Mouse (Mus musculus) megakaryocyte progenitor cell, adult 5-6 weeks (primary cell): ENCODE results near the gene Tead2. TPM values are rescaled to one million over a fixed set of nuclear protein-coding genes. Genes with fewer than 3 reads are reported as not detected.
"Not testable (repeated sequence)": the region's sequence is repeated elsewhere in the genome, so short reads cannot be mapped to it uniquely, and the experiment has no call there.

ENCODE experiments used
- ATAC-seq: replicated peaks from 2 replicates; pipeline ENCODE4 v1.8.0; 2016; ENCODE audit warnings: mild to moderate bottlenecking, moderate TSS enrichment, inconsistent platforms; ENCODE audit not compliant: poor library complexity
- total RNA-seq, 2 experiments: library from RNA; stranded (forward) in 1 of 2; stranded (reverse) in 1 of 2; fragments of 157-497, 149-512 nt in 1 of 2; fragments of 200-1000 nt in 1 of 2; gene quantifications; 2 replicates each; pipeline versions ENCODE4 v1.2.3 to v1.2.4; 2015 to 2017

Gene Tead2
- total RNA-seq, 2 experiments from 2014 or later: not detected

- no peak for ATAC-seq
Observed at GRCm38 (mm10) chr7:45253806-45254205, 38.3 kb downstream of the Tead2 start.

DNA sequence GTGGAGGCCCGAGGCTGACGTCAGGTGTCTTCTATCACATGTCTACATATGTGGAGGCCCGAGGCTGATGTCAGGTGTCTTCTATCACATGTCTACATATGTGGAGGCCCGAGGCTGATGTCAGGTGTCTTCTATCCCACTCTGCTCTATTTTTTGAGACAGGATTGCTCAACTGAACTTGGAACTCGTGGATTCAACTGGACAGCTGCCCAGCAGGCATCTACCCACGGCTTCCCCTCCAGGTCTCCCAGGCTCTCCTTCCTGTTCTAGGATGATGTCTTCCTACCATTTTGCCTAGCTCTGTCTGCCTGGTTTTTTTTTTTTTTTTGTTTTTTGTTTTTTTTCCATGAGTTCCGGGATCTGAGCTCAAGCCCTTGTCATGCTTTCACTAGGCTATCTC, 40.3 kb downstream of the Tead2 start:
- not testable (repeated sequence) for ATAC-seq

DNA sequence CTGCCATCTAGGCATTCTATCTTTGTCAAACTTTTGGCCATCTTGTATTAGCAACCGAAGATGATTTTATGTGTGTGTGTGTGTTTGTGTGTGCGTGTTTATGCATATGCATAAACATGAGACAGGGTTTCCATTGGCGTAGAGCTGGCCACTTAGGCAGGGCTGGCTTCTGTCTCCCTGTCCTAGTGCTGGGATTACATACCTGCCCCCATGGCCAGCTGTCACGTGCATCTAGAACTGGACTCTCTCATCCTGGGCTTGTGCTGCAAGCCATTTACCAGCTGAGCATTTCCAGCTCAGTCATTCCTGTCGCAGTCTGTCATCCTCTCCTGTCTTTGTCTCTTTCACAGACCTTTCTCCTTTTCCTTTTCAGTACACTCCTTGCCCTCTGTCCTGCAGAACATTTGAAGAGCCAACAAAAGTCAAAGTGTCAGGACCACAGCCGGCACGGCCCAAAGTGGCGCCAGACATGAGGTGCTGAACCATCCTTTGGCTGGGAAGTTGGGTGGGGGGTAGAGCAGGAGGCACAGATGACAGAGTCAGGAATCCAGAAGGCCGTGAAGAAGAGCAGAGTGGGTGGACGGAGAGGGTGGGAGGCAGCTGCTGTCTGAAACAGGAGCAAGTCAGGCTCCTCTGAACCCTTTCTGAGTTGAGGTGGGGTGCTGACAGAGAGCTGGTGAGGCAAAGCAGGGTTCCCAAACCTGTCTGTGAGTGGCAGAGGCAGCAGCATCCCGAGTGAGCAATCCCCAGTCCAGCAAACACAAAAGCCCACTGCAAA, 41.7 kb downstream of the Tead2 start:
- no peak for ATAC-seq

DNA sequence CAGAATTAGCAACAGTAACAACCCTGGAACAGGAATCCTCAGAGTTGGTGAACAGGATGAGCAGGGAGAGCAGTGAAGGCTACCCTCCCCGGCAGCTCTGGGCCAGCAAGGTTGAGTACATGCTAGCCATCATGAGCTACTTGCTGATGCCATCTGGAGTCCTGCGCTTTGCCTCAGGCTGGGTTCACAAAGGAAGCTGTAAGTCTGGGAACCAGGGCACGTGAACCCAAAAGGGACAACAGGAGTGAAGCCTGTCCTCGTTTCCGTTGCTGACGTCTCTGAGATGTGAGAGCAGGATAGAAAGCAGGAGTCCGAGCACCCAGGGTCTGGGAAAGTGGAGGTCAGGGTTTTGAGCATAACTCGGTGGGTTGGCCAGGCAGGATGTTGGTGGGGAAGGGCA, 43.7 kb downstream of the Tead2 start:
- ATAC-seq: no peak

- ATAC-seq: no peak
Observed at GRCm38 (mm10) chr7:45262266-45262665, 46.7 kb downstream of the Tead2 start.

DNA sequence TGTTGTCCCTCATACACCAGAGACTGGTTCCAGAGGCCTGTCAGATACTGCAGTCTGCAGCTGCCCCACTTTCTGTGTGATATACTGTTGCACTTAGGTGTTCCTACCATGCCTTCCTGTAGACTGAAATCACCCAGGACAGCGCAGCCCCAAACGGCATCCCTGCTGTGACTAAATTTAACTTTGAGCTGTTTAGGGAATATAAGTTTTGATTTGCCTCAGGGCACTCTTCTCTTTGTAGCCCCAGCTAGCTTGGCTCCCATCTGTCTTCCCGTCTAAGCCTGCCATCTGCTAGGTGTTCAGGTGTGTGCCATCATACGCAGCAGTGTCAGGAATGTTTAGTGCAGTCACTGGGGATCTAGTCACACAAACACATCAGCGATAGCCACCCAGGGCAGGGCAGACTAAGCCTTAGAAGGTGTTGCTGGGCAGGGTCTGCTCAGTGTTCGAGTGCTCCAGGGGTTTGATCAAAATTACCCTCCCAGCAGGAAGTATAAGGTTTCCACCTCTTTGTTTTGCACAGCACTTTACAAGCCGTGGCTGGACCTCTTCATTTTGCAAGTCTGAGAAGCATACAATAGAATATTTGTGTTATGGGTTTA, 47.6 kb downstream of the Tead2 start:
- no peak for ATAC-seq

DNA sequence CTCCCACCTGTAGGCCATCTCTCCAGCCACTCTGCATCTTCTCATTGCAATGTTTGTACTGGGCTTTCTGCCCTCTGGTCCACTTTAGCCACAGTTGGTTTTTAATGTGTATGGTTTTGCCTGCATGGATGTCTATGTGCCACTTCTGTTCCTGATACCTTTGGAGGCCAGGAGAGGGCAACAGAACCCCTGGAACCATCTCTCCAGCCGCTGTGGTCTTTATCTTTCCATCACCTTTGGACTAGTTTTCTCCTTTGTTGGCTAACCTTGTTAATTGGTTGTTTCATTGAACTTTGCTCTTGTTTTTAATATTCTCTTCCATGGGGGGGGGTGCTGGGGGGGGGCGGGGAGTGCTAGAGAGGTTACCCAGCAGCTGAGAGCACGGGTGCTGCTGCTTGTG, 48.8 kb downstream of the Tead2 start:
- ATAC-seq: no peak

- ATAC-seq: no peak
Observed at GRCm38 (mm10) chr7:45265518-45265917, 50.0 kb downstream of the Tead2 start.

DNA sequence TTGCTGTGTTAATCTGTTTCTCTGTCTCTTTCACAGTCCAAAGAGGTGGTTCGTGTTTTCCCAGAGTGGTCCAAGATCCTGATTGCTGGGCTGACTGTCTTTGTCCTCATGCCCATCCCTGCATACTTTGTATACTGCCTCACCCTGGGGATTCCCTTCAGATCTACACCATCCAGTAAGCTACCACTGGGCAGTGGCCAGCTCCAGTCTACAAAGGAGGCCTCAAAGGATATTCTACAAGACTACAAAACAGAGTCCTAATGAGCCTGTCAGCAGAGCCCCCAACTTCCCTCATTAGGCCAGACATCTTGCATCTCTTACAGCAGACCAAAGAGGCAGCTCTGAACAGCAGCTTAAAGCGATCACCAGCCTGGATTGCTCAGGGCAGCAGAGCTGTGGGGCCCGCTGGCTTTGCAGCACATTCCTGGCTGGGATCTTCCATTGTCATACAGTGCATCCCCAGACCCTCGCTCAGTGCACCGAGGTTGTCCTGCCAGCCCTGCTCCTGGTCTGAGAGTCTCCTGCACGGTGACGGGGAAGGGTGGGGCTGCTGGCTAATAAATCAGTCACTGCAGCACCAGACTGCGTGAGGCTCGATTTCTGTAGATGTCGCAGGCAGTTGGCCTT, 57.3 kb downstream of the Tead2 start:
- no peak for ATAC-seq

DNA sequence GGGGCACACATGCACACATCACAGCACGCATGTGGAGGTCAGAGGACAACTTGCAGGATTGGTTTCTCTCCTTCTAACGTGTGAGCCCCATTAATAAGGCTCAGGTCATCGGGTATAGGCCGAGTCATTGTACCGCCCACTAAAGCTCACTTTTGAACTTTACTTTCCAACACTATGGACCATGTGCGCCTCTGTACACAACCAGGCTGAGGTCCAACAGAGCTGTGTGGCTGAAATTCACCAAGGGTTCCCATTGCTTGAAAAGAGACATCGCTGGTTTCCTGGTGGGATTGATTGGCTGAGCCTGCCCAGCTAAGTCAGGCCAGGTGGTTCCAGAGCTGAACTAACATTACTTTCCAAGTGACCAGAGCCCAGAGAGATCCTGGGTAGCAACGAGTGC, 58.1 kb downstream of the Tead2 start:
- ATAC-seq: no peak

DNA sequence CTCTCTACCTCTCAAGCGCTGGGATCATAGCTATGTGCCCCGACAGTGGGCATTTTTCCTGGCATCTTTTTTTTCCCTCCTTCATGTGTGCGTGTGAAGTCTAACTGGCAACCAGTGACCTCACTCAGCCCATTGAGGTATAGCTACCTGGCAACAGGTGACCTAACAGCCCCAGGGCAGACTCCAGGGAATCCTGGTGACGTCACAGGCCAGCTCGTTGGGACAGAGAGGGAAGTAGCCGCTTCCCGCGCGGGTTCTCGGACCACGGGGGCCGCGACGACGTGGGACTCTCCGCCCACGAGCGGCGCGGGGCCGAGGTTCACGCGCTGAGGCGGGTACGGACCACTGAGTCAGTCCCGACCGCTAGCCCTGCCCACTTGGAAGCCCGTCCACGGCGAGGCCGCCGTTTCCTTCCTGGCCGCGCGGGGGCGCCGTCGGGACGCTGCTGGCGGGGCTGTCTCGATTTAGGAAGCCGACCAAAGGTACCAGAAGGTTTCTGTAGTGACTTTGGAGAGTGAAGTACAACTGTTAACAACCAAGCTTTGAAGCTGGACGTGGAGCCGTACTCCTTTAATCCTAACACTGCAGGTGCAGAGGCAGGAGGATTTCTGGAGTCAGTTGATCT, 61.7 kb downstream of the Tead2 start, which contains the start of gene Slc6a21:
TSS of gene Slc6a21 (plus strand) at position 378 of the 625 bp plus-strand sequence.
- ATAC-seq: peak; percentile 97

Other genes with a start within 250 kb of the Tead2 start
Only the 30 nearest of the 36 such genes appear.
- gene Bcl2l12, start 217.0 kb upstream of the Tead2 start, total RNA-seq (2015): 22.6 and 25.9 TPM in 2 replicates
- gene Bcl2l12, start 217.0 kb upstream of the Tead2 start, total RNA-seq (2017): 26.2 and 28.0 TPM in 2 replicates
- gene Scaf1, start 199.4 kb upstream of the Tead2 start, total RNA-seq (2015): 19.5 and 21.9 TPM in 2 replicates
- 8.7 and 11.2 TPM in 2 replicates for gene Scaf1, start 199.4 kb upstream of the Tead2 start, total RNA-seq (2017)
- 4.8 and 6.1 TPM in 2 replicates for gene Rras, start 197.8 kb upstream of the Tead2 start, total RNA-seq (2015)
- 1.1 TPM in 1 of 2 replicates, not detected in the other for gene Rras, start 197.8 kb upstream of the Tead2 start, total RNA-seq (2017)
- 20.5 and 21.7 TPM in 2 replicates for gene Prr12, start 162.9 kb upstream of the Tead2 start, total RNA-seq (2015)
- gene Prr12, start 162.9 kb upstream of the Tead2 start, total RNA-seq (2017): 2.8 and 4.0 TPM in 2 replicates
- gene Nosip, start 153.3 kb upstream of the Tead2 start, total RNA-seq (2015): 39.7 and 45.0 TPM in 2 replicates
- gene Nosip, start 153.3 kb upstream of the Tead2 start, total RNA-seq (2017): 46.8 and 49.2 TPM in 2 replicates
- 2.6 and 4.7 TPM in 2 replicates for gene Prrg2, start 153.1 kb upstream of the Tead2 start, total RNA-seq (2015)
- 3.0 and 4.2 TPM in 2 replicates for gene Prrg2, start 153.1 kb upstream of the Tead2 start, total RNA-seq (2017)
- 4.6 and 7.8 TPM in 2 replicates for gene Rcn3, start 123.5 kb upstream of the Tead2 start, total RNA-seq (2015)
- 5.4 TPM in 2 replicates for gene Rcn3, start 123.5 kb upstream of the Tead2 start, total RNA-seq (2017)
- 0.54 and 0.62 TPM in 2 replicates for gene Fcgrt, start 111.9 kb upstream of the Tead2 start, total RNA-seq (2015)
- 3.9 TPM in 2 replicates for gene Fcgrt, start 111.9 kb upstream of the Tead2 start, total RNA-seq (2017)
- gene Rps11, start 91.3 kb upstream of the Tead2 start, total RNA-seq (2015): 3,046 and 3,197 TPM in 2 replicates
- gene Rps11, start 91.3 kb upstream of the Tead2 start, total RNA-seq (2017): 1,081 and 1,541 TPM in 2 replicates
- 2,930 and 3,118 TPM in 2 replicates for gene Rpl13a, start 87.0 kb upstream of the Tead2 start, total RNA-seq (2015)
- gene Rpl13a, start 87.0 kb upstream of the Tead2 start, total RNA-seq (2017): 3,320 and 3,859 TPM in 2 replicates
- not detected in 2 replicates for gene Gm45713, start 79.5 kb upstream of the Tead2 start, total RNA-seq (2015)
- 1.4 TPM in 1 of 2 replicates, not detected in the other for gene Gm45713, start 79.5 kb upstream of the Tead2 start, total RNA-seq (2017)
- 8.2 and 8.5 TPM in 2 replicates for gene Flt3l, start 79.3 kb upstream of the Tead2 start, total RNA-seq (2015)
- 4.7 and 7.0 TPM in 2 replicates for gene Flt3l, start 79.3 kb upstream of the Tead2 start, total RNA-seq (2017)
- 114 and 146 TPM in 2 replicates for gene Pih1d1, start 61.5 kb upstream of the Tead2 start, total RNA-seq (2015)
- 34.9 and 61.8 TPM in 2 replicates for gene Pih1d1, start 61.5 kb upstream of the Tead2 start, total RNA-seq (2017)
- gene Aldh16a1, start 61.2 kb upstream of the Tead2 start, total RNA-seq (2015): 57.5 and 59.3 TPM in 2 replicates
- 23.4 and 25.8 TPM in 2 replicates for gene Aldh16a1, start 61.2 kb upstream of the Tead2 start, total RNA-seq (2017)
- 0.07 TPM in 1 of 2 replicates, not detected in the other for gene Slc17a7, start 51.8 kb upstream of the Tead2 start, total RNA-seq (2015)
- gene Slc17a7, start 51.8 kb upstream of the Tead2 start, total RNA-seq (2017): not detected in 2 replicates
- gene Gfy, start 36.2 kb upstream of the Tead2 start, total RNA-seq (2015): not detected in 2 replicates
- gene Gfy, start 36.2 kb upstream of the Tead2 start, total RNA-seq (2017): not detected in 2 replicates
- not detected in 2 replicates for gene Pth2, start 34.8 kb upstream of the Tead2 start, total RNA-seq (2015)
- not detected in 2 replicates for gene Pth2, start 34.8 kb upstream of the Tead2 start, total RNA-seq (2017)
- 0.15 TPM in 1 of 2 replicates, not detected in the other for gene Ccdc155, start 10.9 kb upstream of the Tead2 start, total RNA-seq (2015)
- gene Ccdc155, start 10.9 kb upstream of the Tead2 start, total RNA-seq (2017): 0.34 TPM in 1 of 2 replicates, not detected in the other
- 3.8 and 5.4 TPM in 2 replicates for gene Dkkl1, start 3.6 kb upstream of the Tead2 start, total RNA-seq (2015)
- gene Dkkl1, start 3.6 kb upstream of the Tead2 start, total RNA-seq (2017): 4.2 and 5.6 TPM in 2 replicates
- gene Cd37, start 23.4 kb downstream of the Tead2 start, total RNA-seq (2015): 104 and 124 TPM in 2 replicates
- gene Cd37, start 23.4 kb downstream of the Tead2 start, total RNA-seq (2017): 76.6 and 81.9 TPM in 2 replicates
- gene Slc6a16, start 25.3 kb downstream of the Tead2 start, total RNA-seq (2015): not detected in 2 replicates
- not detected in 2 replicates for gene Slc6a16, start 25.3 kb downstream of the Tead2 start, total RNA-seq (2017)
- 0.10 TPM in 1 of 2 replicates, not detected in the other for gene Slc6a21, start 61.8 kb downstream of the Tead2 start, total RNA-seq (2015)
- not detected in 2 replicates for gene Slc6a21, start 61.8 kb downstream of the Tead2 start, total RNA-seq (2017)
- gene Trpm4, start 118.0 kb downstream of the Tead2 start, total RNA-seq (2015): 1.0 and 1.8 TPM in 2 replicates
- 1.2 and 1.4 TPM in 2 replicates for gene Trpm4, start 118.0 kb downstream of the Tead2 start, total RNA-seq (2017)
- gene Hrc, start 119.5 kb downstream of the Tead2 start, total RNA-seq (2015): not detected in 2 replicates
- gene Hrc, start 119.5 kb downstream of the Tead2 start, total RNA-seq (2017): not detected in 2 replicates
- gene Ppfia3, start 151.3 kb downstream of the Tead2 start, total RNA-seq (2015): not detected in 2 replicates
- not detected in 2 replicates for gene Ppfia3, start 151.3 kb downstream of the Tead2 start, total RNA-seq (2017)
- gene Lin7b, start 154.8 kb downstream of the Tead2 start, total RNA-seq (2015): not detected in 2 replicates
- gene Lin7b, start 154.8 kb downstream of the Tead2 start, total RNA-seq (2017): not detected in 2 replicates
- gene Snrnp70, start 180.0 kb downstream of the Tead2 start, total RNA-seq (2015): 105 and 107 TPM in 2 replicates
- gene Snrnp70, start 180.0 kb downstream of the Tead2 start, total RNA-seq (2017): 387 and 490 TPM in 2 replicates
- not detected in 2 replicates for gene Kcna7, start 189.9 kb downstream of the Tead2 start, total RNA-seq (2015)
- not detected in 2 replicates for gene Kcna7, start 189.9 kb downstream of the Tead2 start, total RNA-seq (2017)
- 0.10 TPM in 1 of 2 replicates, not detected in the other for gene Ntf5, start 197.9 kb downstream of the Tead2 start, total RNA-seq (2015)
- gene Ntf5, start 197.9 kb downstream of the Tead2 start, total RNA-seq (2017): not detected in 2 replicates
- not detected in 2 replicates for gene Lhb, start 205.1 kb downstream of the Tead2 start, total RNA-seq (2015)
- not detected in 2 replicates for gene Lhb, start 205.1 kb downstream of the Tead2 start, total RNA-seq (2017)